Mouse (Mus musculus) spleen, adult 2 months (tissue): ENCODE data around the gene H2al1f. TPM values are rescaled to one million over a fixed set of nuclear protein-coding genes. Genes with fewer than 3 reads are reported as not detected.

ENCODE experiments used
- DNase-seq, 2 experiments: peaks; one replicate each; pipeline versions ENCODE4 v3.0.0 to v3.0.0-alpha.2; 2012 to 2021; ENCODE audit warnings: low spot score in 2 of 2, low read depth in 1 of 2
- H3K27ac ChIP-seq: fragments of 200-500 bp; 2 replicates; pipeline ENCODE4 v1.5.1; 2012; ENCODE audit warnings: low read length, inconsistent platforms; ENCODE audit not compliant: insufficient read depth
- H3K27me3 ChIP-seq: fragments of 200-500 bp; 2 replicates; pipeline ENCODE4 v1.6.1; 2012; ENCODE audit warnings: mild to moderate bottlenecking, moderate library complexity, low read length, inconsistent platforms; ENCODE audit not compliant: control insufficient read depth, insufficient read depth
- H3K36me3 ChIP-seq: fragments of 200-500 bp; 2 replicates; pipeline ENCODE4 v1.6.1; 2012; ENCODE audit warnings: mild to moderate bottlenecking, low read length, inconsistent platforms; ENCODE audit not compliant: control insufficient read depth, insufficient read depth
- H3K4me1 ChIP-seq: fragments of 200-500 bp; 2 replicates; pipeline ENCODE4 v1.6.1; 2011; ENCODE audit warnings: inconsistent platforms; ENCODE audit not compliant: control insufficient read depth, insufficient read depth, insufficient read length
- H3K4me3 ChIP-seq: fragments of 200-500 bp; 2 replicates; pipeline ENCODE4 v1.5.1; 2011; ENCODE audit warnings: mild to moderate bottlenecking, inconsistent platforms; ENCODE audit not compliant: insufficient read depth, insufficient read length; ENCODE audit errors: extremely low read depth
- CTCF ChIP-seq: fragments of 200-500 bp; IDR thresholded peaks from 2 replicates; pipeline ENCODE4 v1.5.1; 2011; ENCODE audit warnings: mild to moderate bottlenecking, inconsistent platforms; ENCODE audit not compliant: insufficient read depth, insufficient read length, insufficient replicate concordance; ENCODE audit errors: extremely low read depth
- POLR2A ChIP-seq: fragments of 200-500 bp; IDR thresholded peaks from 2 replicates; pipeline ENCODE4 v1.6.1; 2011; ENCODE audit warnings: low read depth, low read length, inconsistent platforms
- WGBS: fragments of 180-500 bp; shearing (Covaris S2); methylation state at CpG from one replicate; pipeline ENCODE4 v1.1.7; 2018; 5-methylcytosine and 5-hydroxymethylcytosine counted together
- polyA plus RNA-seq: library from polyadenylated mRNA; depleted of rRNA; stranded (reverse); fragments of >200 nt; gene quantifications from 2 replicates; pipeline ENCODE4 v1.2.3, GENCODE M21; 2012; rRNA removed

H2al1f gene
- polyA plus RNA-seq, 1 experiment, result not detected

GRCm38 (mm10) chrX:11345762-11346161 lies 30.8 kb downstream of the H2al1f start:
- DNase-seq, result no peak
- Histone ChIP-seq H3K27me3 (no peaks in the 10 kb centered on the region), H3K4me1 (no peaks in the 10 kb centered on the region), H3K27ac (no peak overlapping the region), H3K36me3 (no peaks in the 10 kb centered on the region), H3K4me3 (no peak overlapping the region)
- TF ChIP-seq POLR2A (no peak), CTCF (no peak)
- WGBS, result 80% methylated on average over 9 of the region's 9 CpGs

- no peak for TF ChIP-seq CTCF
- no peak for TF ChIP-seq POLR2A
- DNase-seq, result no peak
- 93% methylated on average over 3 of the region's 3 CpGs for WGBS
- H3K4me1 ChIP-seq, result no peaks in the 10 kb centered on the region
- no peaks in the 10 kb centered on the region for H3K36me3 ChIP-seq
- no peaks in the 10 kb centered on the region for H3K27me3 ChIP-seq
- H3K4me3 ChIP-seq, result no peak overlapping the region
- no peak overlapping the region for H3K27ac ChIP-seq
Measured at GRCm38 (mm10) chrX:11346756-11347155, 31.8 kb downstream of the H2al1f start.

DNA sequence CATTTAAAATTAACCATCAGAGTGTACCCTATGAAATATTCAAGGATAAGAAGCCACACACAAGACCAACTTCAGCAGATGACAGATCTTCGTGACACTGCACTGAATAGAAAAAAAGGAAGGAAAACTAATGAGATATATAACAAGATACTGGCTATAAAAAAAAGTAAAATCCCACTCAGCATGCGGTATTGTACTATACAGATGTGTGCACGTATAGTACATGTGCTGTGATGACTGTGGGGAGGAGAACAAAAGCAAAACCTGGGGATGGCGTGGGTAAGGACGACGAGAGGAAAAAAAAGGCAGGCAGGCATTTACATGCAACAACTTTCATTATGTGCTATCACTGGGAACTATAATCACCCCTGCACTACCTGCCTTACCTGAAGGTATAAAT lies 45.9 kb downstream of the H2al1f start:
- no peaks in the 10 kb centered on the region for H3K27me3 ChIP-seq
- no peak overlapping the region for H3K4me3 ChIP-seq
- WGBS, result 40% methylated on average over 6 of the region's 6 CpGs
- H3K4me1 ChIP-seq, result no peaks in the 10 kb centered on the region
- H3K36me3 ChIP-seq, result no peaks in the 10 kb centered on the region
- H3K27ac ChIP-seq, result no peak overlapping the region
- no peak for DNase-seq
- TF ChIP-seq POLR2A (no peak), CTCF (no peak)

GRCm38 (mm10) chrX:11361261-11361660 lies 46.3 kb downstream of the H2al1f start:
- no peak for DNase-seq
- no peak overlapping the region for H3K27ac ChIP-seq
- H3K27me3 ChIP-seq, result no peaks in the 10 kb centered on the region
- TF ChIP-seq CTCF (no peak), POLR2A (no peak)
- H3K4me3 ChIP-seq, result no peak overlapping the region
- no peaks in the 10 kb centered on the region for H3K36me3 ChIP-seq
- no peaks in the 10 kb centered on the region for H3K4me1 ChIP-seq
- 49% methylated on average over 2 of the region's 2 CpGs for WGBS

DNA sequence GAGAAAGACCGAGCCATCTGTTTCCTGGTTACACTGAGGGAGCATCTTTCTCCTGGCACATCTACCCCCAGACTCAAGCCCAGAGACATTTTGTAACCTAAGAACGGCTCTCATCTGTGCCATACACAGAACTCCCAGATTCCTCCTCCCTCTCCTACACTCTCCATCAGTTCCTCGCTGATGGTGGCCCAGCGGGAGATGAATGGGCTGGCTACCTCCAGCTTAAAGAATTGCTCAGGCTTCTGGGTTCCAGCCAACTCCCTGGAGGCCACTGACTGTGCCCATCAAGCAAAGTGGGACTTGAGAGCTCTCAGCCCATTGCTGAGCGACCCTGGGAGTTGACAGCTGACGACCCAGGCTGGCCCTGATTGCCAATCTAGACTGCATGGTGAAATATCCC lies 48.9 kb downstream of the H2al1f start:
- Histone ChIP-seq H3K27me3 (no peaks in the 10 kb centered on the region), H3K4me3 (no peak overlapping the region), H3K4me1 (no peaks in the 10 kb centered on the region), H3K36me3 (no peaks in the 10 kb centered on the region), H3K27ac (no peak overlapping the region)
- TF ChIP-seq POLR2A, result no peak
- TF ChIP-seq CTCF, result no peak
- WGBS, result 79% methylated on average over 6 of the region's 6 CpGs
- DNase-seq, result no peak

Other genes starting within 250 kb of the H2al1f start
- gene H2al1a, start 15.9 kb upstream of the H2al1f start, polyA plus RNA-seq, result not detected in 2 replicates
- not detected in 2 replicates for gene H2al1b, start 12.7 kb upstream of the H2al1f start, polyA plus RNA-seq
- not detected in 2 replicates for gene H2al1c, start 9.5 kb upstream of the H2al1f start, polyA plus RNA-seq
- not detected in 2 replicates for gene H2al1d, start 6.3 kb upstream of the H2al1f start, polyA plus RNA-seq
- not detected in 2 replicates for gene H2al1e, start 3.2 kb upstream of the H2al1f start, polyA plus RNA-seq
- not detected in 2 replicates for gene H2al1g, start 3.1 kb downstream of the H2al1f start, polyA plus RNA-seq
- not detected in 2 replicates for gene H2al1h, start 6.3 kb downstream of the H2al1f start, polyA plus RNA-seq
- not detected in 2 replicates for gene H2al1i, start 9.5 kb downstream of the H2al1f start, polyA plus RNA-seq
- gene H2al1j, start 12.7 kb downstream of the H2al1f start, polyA plus RNA-seq, result not detected in 2 replicates